Mouse (Mus musculus) cerebellum, postnatal 14 days (tissue): Measurements from ENCODE around the gene Ikzf1.

Source experiments
- DNase-seq, 2 experiments: peaks; one replicate each; pipeline ENCODE4 v3.0.0; 2021; ENCODE audit warnings: mixed read lengths in 2 of 2

Ikzf1 gene

DNA sequence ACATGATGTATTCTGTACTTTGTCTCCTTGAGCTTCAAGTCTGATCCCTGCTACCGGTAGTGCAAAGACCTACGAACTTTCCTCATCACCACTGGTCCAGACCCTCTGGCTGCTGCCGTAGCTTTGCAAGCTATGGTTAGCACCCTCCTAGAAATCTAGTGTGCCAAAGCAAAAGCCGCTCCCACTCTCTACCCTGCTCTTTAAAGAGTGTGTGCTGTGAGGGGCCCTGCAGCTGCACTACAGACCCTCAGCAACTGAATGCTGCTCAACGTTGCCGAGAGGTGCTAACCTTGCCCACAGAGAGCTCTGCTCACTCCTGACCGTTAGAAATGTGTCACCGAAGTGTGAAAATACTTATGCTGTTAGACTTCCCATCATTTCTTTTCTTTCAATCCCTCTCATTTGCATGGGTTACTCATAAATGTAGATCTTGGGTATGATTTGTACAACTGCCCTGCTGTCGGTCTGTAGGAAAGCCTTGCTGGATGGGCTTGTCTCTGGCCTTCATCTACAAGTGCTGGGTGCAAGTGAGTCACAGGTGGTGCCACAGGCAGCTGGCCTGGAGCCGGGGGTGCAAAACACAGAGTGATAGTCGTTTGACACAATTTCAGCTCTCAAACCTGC lies 40.6 kb downstream of the Ikzf1 start:
- no peak for DNase-seq

DNA sequence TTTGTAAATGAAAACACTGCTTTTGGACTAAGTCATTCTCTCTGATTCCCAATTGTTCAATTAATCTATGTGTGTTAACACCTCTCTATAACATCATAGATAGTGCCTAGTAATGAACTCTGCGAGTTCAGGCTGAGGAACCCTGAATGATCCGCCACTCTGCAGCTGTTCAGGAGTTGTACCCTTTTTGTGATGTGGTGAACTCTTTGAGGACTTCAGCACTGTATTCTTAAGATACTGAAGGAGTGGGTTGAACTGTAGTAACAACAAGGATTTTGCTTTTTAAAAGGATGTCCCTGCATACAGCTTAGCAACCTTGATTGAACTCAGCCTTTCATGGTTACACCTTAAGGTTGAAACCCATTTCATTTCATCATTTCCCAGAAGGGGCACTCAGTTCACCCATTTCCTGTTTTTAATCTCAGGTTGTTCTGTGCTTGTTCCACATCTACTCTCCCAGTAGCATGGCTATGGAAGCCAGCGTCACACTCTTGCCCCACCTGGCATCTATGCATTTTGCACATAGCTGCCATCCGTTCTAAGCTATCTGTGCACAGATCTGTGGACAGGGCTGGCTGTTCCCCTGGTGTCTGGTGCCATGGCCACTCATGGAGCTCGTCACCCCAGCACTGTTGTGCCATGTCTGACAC lies 41.2 kb downstream of the Ikzf1 start:
- no peak for DNase-seq

DNA sequence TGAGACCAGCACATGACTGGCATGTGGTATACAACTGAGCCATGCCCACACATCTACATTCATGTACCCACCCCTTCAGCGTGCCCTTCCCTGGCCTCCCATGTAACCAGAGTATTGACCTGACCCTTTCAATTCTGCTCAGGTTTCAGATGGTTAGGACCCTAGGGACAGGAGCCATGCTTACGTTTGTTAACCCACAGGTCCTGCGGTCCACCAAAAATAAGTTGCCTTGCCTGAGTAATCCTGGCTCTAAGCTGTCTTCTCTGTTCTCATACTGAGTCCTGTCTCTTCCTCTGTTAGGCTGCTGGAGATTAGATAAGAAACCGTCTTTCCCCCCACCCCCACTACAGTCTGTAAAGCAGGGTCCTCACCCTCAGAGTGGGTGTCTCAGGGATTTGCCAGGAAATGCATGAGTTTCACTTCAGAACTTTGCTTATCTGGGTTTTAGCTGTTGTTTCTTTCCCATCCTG lies 42.0 kb downstream of the Ikzf1 start:
- DNase-seq: no peak

- no peak for DNase-seq
Observed at GRCm38 (mm10) chr11:11727936-11728556, 43.2 kb downstream of the Ikzf1 start.

DNA sequence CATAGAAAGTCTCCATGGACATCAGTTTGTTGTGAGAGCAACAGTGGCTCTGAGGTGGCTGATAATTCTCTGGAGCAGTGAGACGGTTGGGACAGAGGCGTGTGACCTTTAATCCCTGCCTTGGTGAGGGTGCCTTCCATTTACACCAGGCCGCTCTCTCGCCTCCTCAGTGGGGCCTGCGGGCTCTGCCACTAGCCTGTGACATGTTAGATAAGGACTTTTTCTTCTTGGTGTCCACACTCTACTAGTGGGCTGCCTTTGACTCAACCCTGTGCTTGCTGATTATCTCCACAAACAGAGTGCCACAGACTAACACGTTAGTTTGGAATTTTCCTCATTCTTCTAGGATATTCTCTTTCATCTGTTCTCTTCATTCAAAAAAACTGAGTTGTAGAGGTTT lies 44.4 kb downstream of the Ikzf1 start:
- DNase-seq: no peak

GRCm38 (mm10) chr11:11730062-11730461 lies 45.3 kb downstream of the Ikzf1 start:
- DNase-seq: no peak

DNA sequence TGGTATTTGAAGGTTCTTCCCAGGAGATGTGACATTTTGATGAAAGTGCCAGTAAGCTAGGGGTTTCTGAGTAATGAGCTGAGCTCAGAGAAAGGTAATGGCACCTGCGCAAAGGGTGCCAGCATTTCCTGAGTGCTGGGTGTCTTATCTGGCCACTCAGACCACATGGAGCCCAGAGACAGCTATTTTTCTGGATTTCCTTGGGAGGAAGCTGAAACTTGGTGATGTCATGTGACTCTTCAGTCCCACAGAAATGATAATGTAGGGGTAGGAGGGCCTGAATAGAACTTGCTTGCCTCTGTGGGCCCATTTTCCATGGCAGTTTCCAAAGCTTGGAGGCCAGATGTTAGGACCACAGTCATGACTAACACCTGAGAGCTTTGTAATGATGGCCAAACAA lies 46.9 kb downstream of the Ikzf1 start:
- DNase-seq: no peak

DNA sequence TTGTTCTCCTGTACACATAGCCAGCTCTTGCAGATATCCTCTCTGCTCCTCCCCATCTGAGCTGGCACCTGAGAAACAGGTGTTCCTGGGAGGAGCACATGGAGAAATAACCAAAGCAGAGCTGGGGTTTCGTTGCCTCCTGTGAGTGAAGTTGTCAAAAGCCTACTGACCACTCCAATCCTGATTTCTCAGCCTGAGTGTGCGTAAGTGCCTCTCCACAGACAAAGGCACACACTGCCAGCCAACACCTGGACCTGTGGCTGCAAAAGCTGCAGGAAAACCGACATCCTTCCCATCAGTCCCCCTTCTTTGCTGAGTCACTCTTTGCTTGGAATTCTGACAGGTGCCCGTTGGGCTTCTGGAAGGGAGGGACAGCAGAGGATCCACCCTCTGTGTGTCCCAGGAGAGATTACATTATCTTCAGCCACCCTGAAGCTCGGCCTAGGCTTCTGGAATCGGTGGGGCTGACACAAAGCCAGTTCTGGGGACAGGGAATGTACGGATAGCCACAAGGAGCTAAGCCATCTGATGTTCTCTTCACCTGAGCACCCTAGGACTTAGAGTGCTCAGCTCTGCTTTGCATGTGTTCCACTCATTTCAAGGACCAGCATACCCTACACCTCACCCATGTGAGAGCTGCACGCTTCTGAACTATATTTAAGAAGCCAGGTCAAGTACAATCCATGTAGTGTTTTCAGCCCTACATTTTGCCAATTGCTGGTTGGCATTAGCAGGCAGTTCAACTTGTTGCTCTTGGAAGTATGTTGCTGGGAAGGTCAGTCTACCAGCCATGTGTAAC lies 48.4 kb downstream of the Ikzf1 start:
- no peak for DNase-seq

DNA sequence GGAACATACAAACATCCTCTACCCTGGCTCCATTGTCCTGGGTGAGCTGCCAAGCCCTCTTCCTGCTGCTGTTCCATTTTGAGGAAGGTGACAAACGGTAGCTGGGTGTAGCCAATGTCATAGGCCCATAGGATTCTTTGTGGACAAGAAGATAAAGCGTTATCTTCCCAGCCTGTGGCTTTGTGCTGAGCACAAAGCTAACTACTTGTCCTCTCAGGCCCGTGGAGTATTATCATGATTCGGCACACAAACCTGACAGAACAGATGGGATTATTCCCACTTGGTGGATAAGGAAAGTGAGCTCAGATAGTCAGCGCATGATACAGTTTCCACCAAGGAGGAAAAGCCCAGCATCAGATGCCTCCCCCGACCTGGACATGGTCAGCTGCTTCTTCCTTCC lies 50.4 kb downstream of the Ikzf1 start:
- DNase-seq: no peak

GRCm38 (mm10) chr11:11736948-11737347 lies 52.1 kb downstream of the Ikzf1 start:
- no peak for DNase-seq

GRCm38 (mm10) chr11:11737562-11737961 lies 52.8 kb downstream of the Ikzf1 start:
- DNase-seq: no peak

DNA sequence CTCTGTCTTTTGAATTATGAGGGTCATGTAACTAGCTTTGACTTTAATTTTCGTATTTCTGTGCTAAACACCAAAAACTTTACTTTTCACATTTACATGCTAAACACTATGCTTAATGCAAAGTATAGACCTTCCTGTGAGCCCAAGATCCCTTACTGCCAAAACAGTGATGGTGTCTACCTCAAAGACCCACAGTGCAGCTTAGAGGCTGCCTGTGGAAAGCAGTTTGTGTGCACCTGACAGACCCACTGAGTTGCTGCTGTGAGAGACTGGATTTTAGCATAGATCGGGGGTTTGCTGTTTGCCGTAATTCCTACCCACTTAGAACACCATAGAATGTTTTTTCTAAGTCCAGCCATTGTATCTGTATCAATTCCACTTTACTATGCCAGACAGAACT lies 54.3 kb downstream of the Ikzf1 start:
- DNase-seq: no peak

DNA sequence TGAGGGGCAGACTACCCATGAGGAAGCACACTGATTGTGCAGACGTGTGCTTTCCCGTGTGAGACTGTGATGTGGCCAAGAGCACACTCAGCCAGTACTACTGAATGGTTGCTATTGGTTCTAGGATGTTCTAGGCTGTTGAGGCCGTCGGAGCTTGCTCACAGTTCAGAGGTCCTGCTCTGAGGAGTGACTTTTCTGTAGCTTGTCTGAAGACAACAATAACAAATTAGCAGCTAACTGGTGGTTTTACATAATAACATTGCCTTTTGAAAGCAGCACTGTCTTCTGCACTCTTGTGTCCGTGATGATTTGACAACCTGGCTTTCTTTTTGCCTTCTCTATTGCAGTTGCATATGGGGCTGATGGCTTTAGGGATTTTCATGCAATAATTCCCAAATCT lies 55.8 kb downstream of the Ikzf1 start:
- no peak for DNase-seq

GRCm38 (mm10) chr11:11741574-11741973 lies 56.8 kb downstream of the Ikzf1 start:
- no peak for DNase-seq

GRCm38 (mm10) chr11:11742626-11743025 lies 57.8 kb downstream of the Ikzf1 start:
- peak in 1 of 2 experiments; percentile 29 for DNase-seq

GRCm38 (mm10) chr11:11744222-11744621 lies 59.4 kb downstream of the Ikzf1 start:
- DNase-seq: no peak

GRCm38 (mm10) chr11:11751091-11751490 lies 66.3 kb downstream of the Ikzf1 start:
- no peak for DNase-seq

DNA sequence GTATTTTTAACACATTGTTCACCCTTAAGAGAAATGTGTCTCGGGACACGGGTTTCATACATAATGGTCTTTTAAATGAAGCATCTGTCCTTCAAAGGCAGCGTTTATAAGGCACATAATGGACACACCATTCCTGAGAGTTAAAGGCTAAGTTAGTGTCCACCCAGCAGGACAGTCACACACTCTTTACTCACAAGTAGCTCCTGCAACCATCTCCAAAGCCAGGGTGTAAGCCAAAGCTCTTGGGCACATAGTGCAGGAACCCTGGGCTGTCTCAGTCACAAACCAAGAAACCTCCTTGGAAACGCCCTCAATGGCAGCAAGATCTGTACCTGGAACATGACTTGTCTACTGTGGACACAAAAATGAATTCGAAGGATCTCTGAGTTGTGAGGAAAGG lies 68.1 kb downstream of the Ikzf1 start:
- DNase-seq: no peak

DNA sequence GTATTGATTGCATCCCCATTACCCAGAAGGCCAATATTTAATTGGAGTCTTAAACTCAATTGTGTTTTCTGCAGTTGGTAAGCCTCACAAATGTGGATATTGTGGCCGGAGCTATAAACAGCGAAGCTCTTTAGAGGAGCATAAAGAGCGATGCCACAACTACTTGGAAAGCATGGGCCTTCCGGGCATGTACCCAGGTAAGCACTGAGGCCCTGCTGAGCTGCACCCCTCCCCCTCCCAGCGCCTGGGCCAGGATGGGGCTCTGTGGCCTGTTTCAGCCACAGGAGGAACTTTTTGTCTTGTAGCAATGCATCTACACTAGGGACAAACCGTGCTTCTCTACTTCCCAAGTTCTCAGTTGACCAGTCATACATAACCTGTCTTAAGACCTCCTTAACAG lies 73.3 kb downstream of the Ikzf1 start:
- peak in 1 of 2 experiments; percentile 6 for DNase-seq

- no peak for DNase-seq
Observed at GRCm38 (mm10) chr11:11758883-11759282, 74.1 kb downstream of the Ikzf1 start.

GRCm38 (mm10) chr11:11763211-11763666 lies 78.4 kb downstream of the Ikzf1 start:
- DNase-seq: no peak

GRCm38 (mm10) chr11:11765414-11765813 lies 80.6 kb downstream of the Ikzf1 start:
- DNase-seq: no peak

DNA sequence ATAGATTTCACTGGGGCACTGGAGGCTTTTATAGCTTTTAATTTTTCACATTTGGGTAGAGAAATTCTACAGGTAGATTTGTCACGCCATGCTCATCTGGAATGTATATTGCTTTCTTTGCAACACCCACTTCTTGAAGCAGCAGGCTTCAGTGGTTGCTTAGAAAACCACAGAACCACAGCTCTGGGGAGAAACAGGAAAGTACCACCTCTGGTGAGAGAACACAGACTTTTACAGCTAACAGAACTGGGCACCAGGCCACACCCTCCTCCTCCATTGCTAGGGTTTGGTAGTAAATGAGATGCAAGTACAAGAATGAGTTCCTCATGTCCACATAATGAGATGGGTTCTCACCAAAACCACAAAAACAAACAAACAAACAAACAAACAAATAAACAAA lies 81.3 kb downstream of the Ikzf1 start:
- DNase-seq: no peak
